Mouse (Mus musculus): Measurements from ENCODE around the gene Fhl3.
A peak's percentile ranks its signal among the peaks of the same experiment; 100 is the strongest.
"Not testable (repeated sequence)": the region's sequence is repeated elsewhere in the genome, so short reads cannot be mapped to it uniquely, and the experiment has no call there.

The Fhl3 gene

DNA sequence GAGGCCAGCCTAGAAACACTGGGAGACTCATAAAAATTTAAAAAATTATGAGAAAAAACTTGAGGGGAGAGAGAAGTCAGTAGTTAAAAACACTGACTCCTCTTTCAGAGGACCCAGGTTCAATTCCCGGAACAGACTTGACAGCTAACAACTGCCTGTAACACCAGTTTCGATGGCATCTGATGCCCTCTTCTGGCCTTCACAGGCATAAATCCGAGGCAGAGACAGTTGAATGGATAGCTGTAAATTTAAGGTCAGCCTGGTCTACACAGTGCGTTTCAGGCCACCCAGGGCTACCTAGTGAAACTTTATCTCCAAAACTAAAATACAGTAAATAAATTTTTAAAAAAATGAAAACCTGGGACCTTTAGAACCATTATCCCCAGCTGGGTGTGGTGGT, 15.5 kb upstream of the Fhl3 start:
- DNase-seq = no peak

DNA sequence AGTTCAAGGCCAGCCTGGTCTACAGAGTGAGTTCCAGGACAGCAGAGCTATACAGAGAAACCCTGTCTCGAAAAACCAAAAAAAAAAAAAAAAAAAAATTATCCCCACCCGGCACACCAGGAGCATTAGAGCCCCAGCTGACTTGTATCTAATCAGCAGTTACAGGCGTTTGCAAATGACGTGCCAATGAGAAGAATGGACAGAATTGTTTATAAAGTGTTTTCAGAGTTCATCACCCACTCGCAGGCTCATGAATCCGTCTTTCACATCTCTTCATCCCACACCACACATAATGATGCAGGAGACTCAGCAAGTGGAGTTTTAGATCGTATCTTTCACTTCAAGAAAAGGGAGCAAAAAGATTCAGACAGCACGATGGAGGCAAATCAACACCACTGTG, 15.0 kb upstream of the Fhl3 start:
- DNase-seq = no peak

- DNase-seq = no peak
These were observed 14.6 kb upstream of the Fhl3 start for GRCm38 (mm10) chr4:124685897-124686402.

DNA sequence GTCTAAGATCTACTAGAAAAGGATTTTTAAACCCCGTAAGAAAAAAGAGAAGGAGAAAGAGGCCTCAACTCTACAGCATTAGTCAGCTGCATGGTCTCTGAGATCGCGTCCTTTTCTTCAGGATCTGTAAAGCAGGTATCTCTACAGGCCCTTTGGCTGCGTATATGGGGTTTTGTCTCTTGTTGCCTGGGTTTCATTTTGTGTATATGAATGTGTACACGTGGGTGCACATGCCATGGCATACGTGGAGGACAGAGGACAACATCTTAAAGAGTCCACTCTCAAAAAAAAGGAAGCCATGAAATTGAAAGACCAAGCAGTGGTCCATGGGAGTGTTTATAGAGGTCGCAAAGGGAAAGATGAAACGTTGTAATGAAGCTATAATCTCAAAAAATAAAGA, 9.0 kb upstream of the Fhl3 start:
- DNase-seq = no peak

GRCm38 (mm10) chr4:124692416-124692861, 8.1 kb upstream of the Fhl3 start:
- no peak for DNase-seq

DNA sequence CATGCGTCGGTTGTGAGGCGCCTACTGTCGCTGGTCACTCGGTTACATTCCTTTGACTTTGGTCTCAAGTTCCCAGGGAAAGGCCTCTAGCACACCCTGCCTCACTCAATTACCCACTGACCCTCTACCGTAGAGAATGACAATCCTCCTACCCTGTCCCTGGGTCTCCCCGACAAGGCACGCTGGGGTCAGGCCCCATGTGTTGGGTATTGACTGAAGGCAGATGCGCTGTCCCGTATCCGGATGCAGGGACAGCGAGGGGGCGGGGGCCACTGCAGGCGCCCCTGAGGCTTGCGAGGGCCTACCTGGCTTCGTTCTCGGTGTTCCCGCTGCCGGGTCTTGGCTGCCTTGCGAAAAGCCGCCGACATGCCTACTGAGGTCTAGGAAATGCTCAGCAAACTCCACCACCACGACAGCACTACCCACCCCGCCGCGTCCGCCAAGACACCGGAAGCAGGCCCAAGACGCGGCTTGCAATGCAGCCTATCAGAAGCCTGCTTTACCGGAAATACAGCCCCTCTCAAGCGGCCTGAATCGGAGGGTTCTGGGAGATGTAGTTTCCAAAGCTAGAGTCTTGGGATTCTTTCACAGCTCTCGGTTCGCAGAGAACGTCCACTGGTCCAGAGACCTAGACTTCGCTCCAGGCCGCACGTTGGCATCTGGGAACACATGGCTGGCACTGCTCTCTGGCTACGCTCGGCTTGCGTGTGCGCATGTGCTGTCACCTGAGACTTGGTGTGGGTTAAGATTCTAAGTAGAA, 7.2 kb upstream of the Fhl3 start, which contains the start of gene Utp11:
Gene Utp11 (minus strand): TSS at position 466 of the 760 bp plus-strand sequence.
- DNase-seq = peak; percentile 83

GRCm38 (mm10) chr4:124694572-124694971, 5.9 kb upstream of the Fhl3 start:
- DNase-seq = no peak

GRCm38 (mm10) chr4:124695786-124696516, 4.5 kb upstream of the Fhl3 start:
- no peak for DNase-seq

DNA sequence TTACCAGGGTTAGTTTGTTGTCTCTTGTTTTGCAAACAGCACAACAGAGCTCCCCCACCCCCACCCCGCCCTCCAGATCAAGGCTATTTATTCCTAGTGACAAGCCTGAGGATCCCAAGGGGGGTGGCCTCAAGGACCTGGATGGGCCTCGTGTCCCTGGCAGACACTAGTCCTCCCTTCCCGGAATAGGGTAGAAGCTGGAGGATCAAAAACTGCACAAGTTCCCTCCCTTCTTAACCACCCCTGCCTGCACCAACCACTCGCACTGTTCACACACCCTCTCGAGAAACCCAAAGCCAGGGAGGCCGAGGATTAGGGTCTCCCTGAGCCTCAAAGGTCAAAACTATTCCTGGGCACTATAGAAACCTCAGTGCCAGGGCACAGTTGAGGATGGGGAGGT, 710 bp upstream of the Fhl3 start:
- no peak for DNase-seq

GRCm38 (mm10) chr4:124701052-124701845, 748 bp downstream of the Fhl3 start:
- DNase-seq = no peak

GRCm38 (mm10) chr4:124701916-124702315, 1.4 kb downstream of the Fhl3 start:
- no peak for DNase-seq

- no peak for DNase-seq
These were observed 2.9 kb downstream of the Fhl3 start for GRCm38 (mm10) chr4:124703406-124703805.

GRCm38 (mm10) chr4:124703881-124704796, 3.6 kb downstream of the Fhl3 start:
- no peak for DNase-seq

DNA sequence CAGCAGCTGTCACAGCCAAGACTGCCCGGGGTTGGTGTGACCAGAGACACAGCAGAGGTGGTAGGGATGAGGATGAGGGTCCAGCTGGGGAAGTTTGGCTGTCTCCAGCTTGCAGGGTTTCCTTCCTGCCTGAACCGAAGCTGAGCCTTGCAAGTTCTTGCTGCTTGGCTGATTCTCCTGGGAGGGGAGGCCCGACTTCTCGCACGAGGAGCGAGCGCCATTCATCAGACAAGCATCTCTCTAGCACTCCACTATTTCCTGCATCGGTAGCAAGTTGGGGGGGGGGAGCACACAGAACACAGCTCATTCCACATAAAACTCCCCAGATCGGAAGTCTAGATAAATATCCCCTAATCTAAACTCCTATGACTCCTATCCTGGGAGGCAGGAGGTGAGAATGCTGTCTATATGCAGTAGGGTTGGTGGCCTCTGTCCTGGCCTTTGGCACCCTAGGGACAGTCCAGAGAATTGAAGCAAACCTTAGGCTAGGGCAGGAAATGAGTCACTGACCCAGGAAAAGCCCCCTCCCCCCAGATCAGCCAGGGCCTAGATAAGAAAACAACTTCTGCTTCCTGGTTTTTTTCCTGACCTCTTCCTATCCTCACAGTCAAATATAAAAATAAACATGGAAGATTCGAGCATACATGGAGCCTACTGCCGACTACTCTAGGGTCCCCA, 4.4 kb downstream of the Fhl3 start:
- no peak for DNase-seq

GRCm38 (mm10) chr4:124705661-124706269, 5.3 kb downstream of the Fhl3 start:
- DNase-seq = no peak

DNA sequence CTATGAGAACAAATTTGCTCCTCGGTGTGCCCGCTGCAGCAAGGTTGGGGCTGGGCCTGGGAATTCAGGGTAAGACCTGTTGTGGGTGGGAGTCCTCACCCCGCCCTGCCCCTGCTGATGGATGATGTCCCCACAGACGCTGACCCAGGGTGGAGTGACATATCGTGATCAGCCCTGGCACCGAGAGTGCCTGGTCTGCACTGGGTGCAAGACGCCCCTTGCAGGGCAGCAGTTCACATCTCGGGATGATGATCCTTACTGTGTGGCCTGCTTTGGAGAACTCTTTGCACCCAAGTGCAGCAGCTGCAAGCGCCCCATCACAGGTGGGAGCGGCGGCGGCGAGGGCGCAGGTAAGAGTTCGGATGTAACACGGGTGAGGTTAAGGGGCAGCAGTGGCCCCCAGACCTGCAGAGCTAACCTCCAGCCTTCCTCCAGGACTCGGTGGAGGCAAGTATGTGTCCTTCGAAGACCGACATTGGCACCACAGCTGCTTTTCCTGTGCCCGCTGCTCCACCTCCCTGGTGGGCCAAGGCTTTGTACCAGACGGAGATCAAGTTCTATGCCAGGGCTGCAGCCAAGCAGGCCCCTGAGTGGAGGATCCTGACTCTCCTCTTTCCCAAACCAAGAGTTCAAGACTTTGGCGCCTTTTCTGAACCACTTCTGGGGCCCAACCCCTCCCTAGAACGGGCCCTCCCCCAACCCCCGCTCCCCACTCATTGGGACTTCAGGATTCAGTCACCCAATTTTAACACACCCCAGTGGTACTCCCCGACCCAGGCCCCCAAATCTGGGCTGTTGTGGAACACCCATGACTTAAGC, 7.1 kb downstream of the Fhl3 start:
- DNase-seq = not testable (repeated sequence)

GRCm38 (mm10) chr4:124708200-124708517, 7.7 kb downstream of the Fhl3 start:
- not testable (repeated sequence) for DNase-seq

- DNase-seq = no peak
These were observed 8.3 kb downstream of the Fhl3 start for GRCm38 (mm10) chr4:124708518-124709477.

DNA sequence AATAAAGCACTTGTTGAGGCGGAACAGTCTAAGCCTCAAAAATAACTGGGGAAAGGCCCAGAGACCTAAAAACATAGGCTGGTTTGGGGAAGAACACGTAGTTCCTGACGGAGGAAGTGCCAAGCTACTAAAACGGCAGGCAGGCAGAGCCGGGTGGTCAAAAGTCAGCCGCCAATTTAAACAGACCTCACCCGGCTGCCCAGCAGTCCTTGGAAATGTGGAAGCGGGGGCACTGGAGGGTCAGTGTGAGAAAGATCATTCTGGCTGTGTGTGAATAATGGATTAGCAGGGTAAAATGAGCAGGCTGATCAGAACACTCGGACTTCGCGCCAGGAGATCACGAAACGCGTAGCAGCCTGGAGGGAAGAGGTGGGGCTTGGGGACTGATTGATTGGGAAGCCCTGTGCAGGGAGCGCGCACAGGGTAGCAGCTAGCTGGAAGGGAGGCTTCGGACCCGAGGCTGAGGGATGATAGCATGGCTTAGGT, 9.5 kb downstream of the Fhl3 start:
- no peak for DNase-seq
